Mouse (Mus musculus) erythroblast, embryonic 14.5 days (primary cell): Measurements from ENCODE around the gene Lifr.

Experiments used
- GATA1 ChIP-seq: IDR thresholded peaks from 2 replicates; pipeline ENCODE4 v1.6.1; 2012; ENCODE audit warnings: low read length, inconsistent platforms, mixed read lengths
- TAL1 ChIP-seq: IDR thresholded peaks from 3 replicates; pipeline ENCODE4 v1.6.1; 2012; ENCODE audit warnings: low read length, inconsistent platforms, mixed read lengths

GRCm38 (mm10) chr15:7130691-7131225, 40.3 kb downstream of the Lifr start:
- TF ChIP-seq TAL1 (no peak), GATA1 (no peak)
